Mouse (Mus musculus): ENCODE measurements around the gene Tmem63c.

- TF ChIP-seq CTCF (IDR thresholded peaks at IDR 0.05 in 2 of 3, conservative IDR thresholded peaks at IDR 0.05 in 1 of 3; ENCODE audit: control insufficient read depth in 1 of 3, insufficient read depth in 1 of 3, low read depth in 2 of 3, low read length in 3 of 3, poor library complexity in 1 of 3, severe bottlenecking in 1 of 3) = no peak
- TF ChIP-seq ETS1 (IDR thresholded peaks at IDR 0.05; ENCODE audit: low read depth, low read length) = no peak
- no peak for TF ChIP-seq MEF2A (IDR thresholded peaks at IDR 0.05; ENCODE audit: extremely low read depth, insufficient replicate concordance, low read depth, low read length, poor library complexity, severe bottlenecking)
- no peak for TF ChIP-seq SMC3 (IDR thresholded peaks at IDR 0.05; ENCODE audit: low read depth, low read length)
- TF ChIP-seq EP300 (IDR thresholded peaks at IDR 0.05; ENCODE audit: low read depth in 1 of 2, low read length in 2 of 2) = no peak
Measured at GRCm38 (mm10) chr12:87002815-87003214, 18.3 kb upstream of the Tmem63c start.

All from MEL (cell line).